Mouse (Mus musculus) Muller cell, postnatal 12 days (primary cell): ENCODE data around the gene Gpc6.

ENCODE experiments used
- DNase-seq: peaks from one replicate; pipeline ENCODE4 v3.0.0-alpha.2; 2015; ENCODE audit errors: inconsistent ontology term

The Gpc6 gene

GRCm38 (mm10) chr14:117239694-117240427 lies 314.7 kb downstream of the Gpc6 start:
- DNase-seq = no peak

- DNase-seq = no peak
These were observed 320.5 kb downstream of the Gpc6 start for GRCm38 (mm10) chr14:117245631-117246030.

GRCm38 (mm10) chr14:117256192-117256591 lies 331.1 kb downstream of the Gpc6 start:
- DNase-seq = no peak

GRCm38 (mm10) chr14:117265653-117266052 lies 340.5 kb downstream of the Gpc6 start:
- DNase-seq = no peak

DNA sequence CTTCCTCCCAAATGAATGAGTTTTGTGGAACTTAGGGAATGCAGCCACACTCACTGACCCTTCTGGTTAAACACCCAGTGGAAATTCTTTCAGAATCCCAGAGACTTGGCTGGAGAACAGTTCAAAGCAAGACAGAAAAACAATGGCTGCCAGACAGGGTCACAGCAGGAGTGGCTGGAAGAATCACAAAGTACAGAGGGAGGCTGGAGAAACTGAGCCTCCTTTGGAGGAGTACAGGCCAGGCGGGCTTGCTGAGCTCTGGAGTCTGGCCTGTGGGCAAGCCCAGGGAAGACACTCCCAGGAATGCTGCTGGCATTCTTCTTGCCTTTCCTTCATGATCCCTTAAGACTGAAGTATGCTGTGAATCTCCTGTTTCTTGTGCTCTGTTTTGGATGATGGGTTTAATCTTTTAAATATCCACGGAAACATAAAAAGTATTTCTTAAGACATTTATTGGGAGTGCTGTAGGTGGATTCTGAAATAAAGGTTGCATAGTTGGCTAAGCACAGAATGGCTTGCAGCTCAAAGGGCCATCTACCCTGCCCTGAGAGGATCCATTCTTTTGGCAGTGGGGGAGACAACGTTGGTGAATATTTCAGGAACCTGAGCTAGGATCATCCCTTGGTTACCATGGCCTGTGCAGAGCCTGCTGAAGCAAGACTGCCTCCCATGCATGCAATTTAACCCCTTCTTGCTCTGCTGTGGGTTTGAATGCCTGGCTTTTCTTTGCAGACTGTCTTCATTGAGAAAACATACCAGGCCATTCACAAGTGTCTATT lies 342.9 kb downstream of the Gpc6 start:
- DNase-seq = peak; percentile 95

DNA sequence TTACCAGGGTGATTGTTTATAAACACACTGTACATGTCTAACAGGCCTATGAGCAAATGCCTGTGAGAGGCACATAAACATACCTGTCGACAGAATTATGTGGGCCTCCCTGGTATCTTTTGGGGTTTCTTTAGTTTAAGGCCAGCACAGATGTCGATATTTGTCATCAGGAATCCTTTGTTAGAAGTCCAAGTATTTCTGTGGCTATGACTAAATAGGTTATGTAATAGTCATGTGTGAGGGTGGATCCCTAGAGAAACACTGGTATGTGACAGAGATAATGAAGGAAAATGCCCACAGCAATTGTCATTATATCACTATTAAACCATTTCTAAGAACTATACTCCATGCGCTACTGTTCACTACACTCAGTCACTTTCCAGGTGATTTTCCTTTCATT lies 358.5 kb downstream of the Gpc6 start:
- peak; percentile 83 for DNase-seq

DNA sequence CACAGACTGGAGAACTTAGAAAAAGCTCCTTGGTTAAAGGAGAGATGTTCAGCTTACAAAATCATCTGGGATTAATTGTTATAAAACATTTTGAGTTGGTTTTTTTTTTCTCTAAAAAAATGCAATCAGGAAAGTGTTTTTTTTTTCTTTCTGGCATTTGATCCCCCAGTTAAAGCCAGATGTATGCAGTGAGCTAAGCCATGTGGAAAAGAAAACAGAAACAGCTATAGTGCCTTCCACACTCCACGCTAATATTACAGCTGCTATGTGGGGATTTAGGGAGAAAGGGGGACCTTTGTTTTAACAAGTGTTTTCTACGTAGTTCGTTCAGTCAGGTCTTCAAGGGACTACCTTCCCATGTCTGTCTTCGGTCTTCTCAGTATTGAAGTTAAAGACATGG lies 368.6 kb downstream of the Gpc6 start:
- DNase-seq = no peak

- no peak for DNase-seq
These were observed 371.2 kb downstream of the Gpc6 start for GRCm38 (mm10) chr14:117296207-117296838.

GRCm38 (mm10) chr14:117301019-117301418 lies 375.9 kb downstream of the Gpc6 start:
- no peak for DNase-seq

DNA sequence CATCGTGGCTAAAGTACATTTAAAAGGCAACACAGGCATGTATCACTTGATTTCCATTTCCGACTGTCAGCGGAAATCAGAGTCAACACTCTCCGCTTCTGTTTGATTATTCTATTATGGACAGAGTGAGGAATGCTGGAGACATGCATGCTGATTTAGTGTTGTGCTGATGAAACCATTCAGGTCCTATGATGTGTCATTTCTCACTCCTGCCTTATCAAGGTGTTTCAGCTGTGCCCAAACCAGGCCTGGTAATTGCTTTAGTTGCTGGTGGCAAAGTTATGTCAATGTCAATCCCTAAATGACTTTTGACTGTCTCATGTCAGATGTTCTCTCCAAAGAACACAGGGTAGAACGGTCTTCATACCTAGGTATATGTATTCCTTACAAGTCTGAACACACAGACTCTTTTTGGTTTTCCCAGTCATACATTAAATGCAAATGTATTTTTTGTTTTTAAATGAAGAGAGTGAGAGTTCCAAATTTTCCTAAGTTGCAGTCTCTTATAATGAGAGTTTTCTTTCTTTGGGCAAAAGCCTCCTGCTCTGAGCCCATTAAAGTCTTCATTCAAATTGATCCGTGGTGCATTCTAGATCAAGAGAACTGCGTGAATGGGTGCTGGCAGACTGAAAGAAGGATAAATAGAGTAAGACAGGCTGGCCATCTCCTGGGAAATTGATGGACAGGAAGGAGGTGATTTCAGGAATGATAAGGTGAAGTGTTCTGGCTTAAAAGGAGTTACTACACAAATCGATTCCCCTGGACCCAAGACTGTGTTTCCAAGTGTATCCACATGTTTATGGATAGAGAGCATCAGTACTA lies 379.0 kb downstream of the Gpc6 start:
- no peak for DNase-seq

- DNase-seq = no peak
These were observed 379.6 kb downstream of the Gpc6 start for GRCm38 (mm10) chr14:117304723-117305010.

DNA sequence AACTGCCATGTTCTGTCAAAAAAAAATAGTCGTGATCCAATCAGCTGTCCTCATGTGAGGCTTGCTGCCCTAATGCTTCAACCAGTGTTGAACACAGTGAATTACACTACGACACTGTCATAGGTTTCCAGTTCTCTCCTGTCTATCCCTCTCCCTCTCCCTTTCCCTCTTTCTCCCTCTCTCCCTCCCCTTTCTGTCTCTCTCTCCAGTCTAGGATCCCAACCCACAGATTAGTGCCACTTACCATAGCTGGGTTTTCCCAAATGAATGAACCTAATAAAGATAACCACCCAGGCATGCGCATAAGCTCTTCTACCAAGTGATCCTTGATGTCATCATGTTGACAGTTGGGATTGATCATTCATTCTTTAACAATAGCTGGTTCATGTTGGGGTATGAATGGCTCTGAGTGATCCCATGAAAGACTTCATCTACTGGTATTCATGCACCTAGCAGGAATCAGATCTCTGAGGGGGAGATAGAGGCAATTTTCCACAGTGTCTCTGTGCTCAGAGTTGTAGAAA lies 384.9 kb downstream of the Gpc6 start:
- peak; percentile 57 for DNase-seq

- no peak for DNase-seq
These were observed 399.1 kb downstream of the Gpc6 start for GRCm38 (mm10) chr14:117324214-117324613.

DNA sequence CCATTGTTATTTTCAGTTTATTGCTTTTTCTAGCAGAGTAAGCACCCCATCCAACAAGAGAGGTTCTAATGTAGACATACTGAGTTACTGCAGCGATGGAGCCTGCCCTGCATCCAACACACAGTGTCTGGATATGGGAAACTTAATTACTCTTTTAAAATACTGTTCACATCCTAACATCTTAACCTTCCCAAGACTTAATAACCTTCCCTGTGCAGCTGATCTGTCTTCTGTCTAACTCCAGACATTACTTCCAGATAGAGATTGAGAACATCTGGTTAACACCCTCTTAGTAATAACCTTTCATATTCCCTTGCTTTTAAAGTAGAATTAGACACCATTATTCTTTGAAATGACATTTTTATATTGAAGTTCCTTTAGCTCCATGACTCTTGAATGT lies 407.1 kb downstream of the Gpc6 start:
- DNase-seq = no peak

- DNase-seq = no peak
These were observed 412.2 kb downstream of the Gpc6 start for GRCm38 (mm10) chr14:117337271-117337670.

DNA sequence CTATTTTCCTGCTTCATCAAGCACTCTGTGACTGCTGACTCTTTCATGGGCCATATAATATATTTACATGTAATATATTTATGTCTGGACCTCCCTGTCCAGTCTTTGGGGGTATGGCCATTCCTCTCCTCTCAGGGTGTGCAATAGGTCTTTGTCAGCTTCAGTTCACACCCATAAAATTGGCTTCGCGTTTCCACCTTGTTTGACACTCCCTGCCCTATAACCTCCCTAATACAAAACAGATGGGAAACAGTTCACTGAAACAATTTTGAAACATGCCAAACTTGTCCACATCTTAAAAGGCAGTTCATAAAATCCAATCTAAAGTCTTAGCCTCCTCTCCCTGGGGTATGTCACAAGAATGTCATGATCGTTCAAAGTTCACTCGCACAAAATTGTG lies 415.4 kb downstream of the Gpc6 start:
- peak; percentile 16 for DNase-seq

DNA sequence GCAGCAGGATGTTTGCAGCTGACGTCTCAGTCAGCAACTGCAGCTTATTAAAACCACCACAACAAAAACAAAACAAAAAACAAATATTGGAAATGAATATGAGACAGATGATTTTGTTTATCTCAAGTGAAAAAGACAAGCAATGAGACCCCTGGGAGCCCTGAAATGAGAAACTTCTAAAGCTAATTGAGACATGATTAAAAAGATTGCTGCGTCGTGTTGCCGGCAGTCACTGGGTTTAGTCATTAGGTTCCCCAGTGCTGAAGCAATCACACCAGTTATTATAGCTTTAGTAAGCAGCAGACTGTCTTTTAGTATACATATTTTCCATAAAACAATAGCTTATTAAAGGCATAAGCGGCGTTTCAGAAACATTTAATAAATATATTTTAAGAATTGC lies 419.4 kb downstream of the Gpc6 start:
- DNase-seq = no peak

DNA sequence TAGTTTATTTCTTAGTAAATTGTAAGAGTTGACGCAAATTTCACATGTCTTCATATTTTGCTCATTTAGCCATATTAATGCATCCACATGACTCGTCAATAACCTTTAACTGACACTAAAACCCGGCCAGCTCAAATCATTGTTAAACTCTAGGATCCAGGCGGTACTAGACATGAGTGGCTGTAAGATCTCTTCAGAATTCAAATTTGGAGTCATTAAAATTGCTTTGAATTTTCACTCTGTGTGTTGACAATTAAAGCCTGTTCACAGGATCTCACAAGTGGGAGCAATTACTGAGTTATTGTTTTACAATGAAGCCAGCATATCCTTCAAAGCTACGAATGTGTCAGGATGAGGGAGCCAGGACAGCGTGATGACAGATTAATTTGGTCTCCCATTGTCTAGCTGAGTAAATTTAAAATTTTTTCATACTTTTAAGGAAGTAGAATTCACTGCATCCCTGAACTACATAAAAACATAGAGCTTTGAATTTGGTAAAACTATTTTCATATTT lies 421.3 kb downstream of the Gpc6 start:
- peak; percentile 31 for DNase-seq

- DNase-seq = no peak
These were observed 426.2 kb downstream of the Gpc6 start for GRCm38 (mm10) chr14:117351296-117351695.

GRCm38 (mm10) chr14:117361155-117361964 lies 436.2 kb downstream of the Gpc6 start:
- no peak for DNase-seq

- no peak for DNase-seq
These were observed 436.8 kb downstream of the Gpc6 start for GRCm38 (mm10) chr14:117361965-117362309.
